Mouse (Mus musculus): ENCODE data around the gene Enox2.

The Enox2 gene

DNA sequence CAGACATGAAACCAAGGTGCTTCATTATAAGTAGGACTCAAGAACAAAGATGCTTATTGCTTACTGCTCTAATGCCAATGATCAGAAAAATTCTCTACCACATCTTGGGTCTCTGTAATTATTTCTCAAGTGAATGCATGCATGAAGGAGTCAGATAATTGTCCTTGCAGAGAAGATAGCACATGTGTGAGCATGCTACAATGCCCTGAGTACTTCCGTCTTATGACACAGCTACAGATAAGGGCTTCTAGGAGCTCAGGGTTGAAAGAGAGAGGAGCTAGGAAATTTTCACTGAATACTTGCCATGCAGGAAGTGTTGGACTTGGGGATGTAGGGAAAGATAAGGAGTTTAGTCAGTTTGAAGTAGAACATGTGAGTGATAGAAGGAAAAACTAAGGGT lies 285.2 kb downstream of the Enox2 start:
- no peak for DNase-seq (ENCODE audit: low spot score in 2 of 2)

GRCm38 (mm10) chrX:48985653-48986052 lies 302.4 kb downstream of the Enox2 start:
- DNase-seq (ENCODE audit: low spot score in 2 of 2) = no peak

GRCm38 (mm10) chrX:48984451-48984850 lies 303.6 kb downstream of the Enox2 start:
- no peak for DNase-seq (ENCODE audit: low spot score in 2 of 2)

All from frontal cortex, postnatal 14 days (tissue).